Comparison of ENCODE assay signal across 17 mouse cellular contexts in genomic region chr7:125033778-125034177, GRCm38 (mm10).
"Had no signal": no experiment of that assay in that cellular context is flagged by ENCODE, and none has a peak within 500 bp of the region (broad histone marks: within the 10 kb centered on the region; RNA-seq: fewer than 3 reads in every experiment).

No protein-coding gene starts in this region.

- H3K27ac ChIP-seq: midbrain, embryonic 10.5 days; midbrain, embryonic 12.5 days; neural tube, embryonic 13.5 days; neural tube, embryonic 15.5 days had no signal

- H3K27me3 ChIP-seq: midbrain, embryonic 12.5 days; neural tube, embryonic 13.5 days; neural tube, embryonic 15.5 days had no signal

- H3K36me3 ChIP-seq: midbrain, embryonic 10.5 days; midbrain, embryonic 12.5 days; neural tube, embryonic 13.5 days; neural tube, embryonic 15.5 days had no signal

- ATAC-seq: midbrain, embryonic 16.5 days had no signal

- H3K4me3 ChIP-seq: midbrain, embryonic 10.5 days; midbrain, embryonic 12.5 days; myocyte; neural tube, embryonic 13.5 days; neural tube, embryonic 15.5 days had no signal

- DNase-seq: lung, adult 18-20 months; lung, embryonic 14.5 days; lung, postnatal 10 days; lung, postnatal 4 days; right cerebral cortex, adult 18-20 months; right cerebral cortex, postnatal 25 days; right cerebral cortex, postnatal 4 days; spleen, adult 18-20 months; thymus, adult 2 months; thymus, postnatal 25 days; thymus, postnatal 4 days had no signal

- H3K9me3 ChIP-seq: midbrain, embryonic 10.5 days; midbrain, embryonic 12.5 days; neural tube, embryonic 13.5 days; neural tube, embryonic 15.5 days had no signal

- H3K9ac ChIP-seq: lung, embryonic 14.5 days; midbrain, embryonic 12.5 days; neural tube, embryonic 13.5 days; neural tube, embryonic 15.5 days had no signal

- H3K4me2 ChIP-seq: lung, embryonic 14.5 days; midbrain, embryonic 12.5 days; neural tube, embryonic 13.5 days; neural tube, embryonic 15.5 days had no signal
